In the genomic region with DNA sequence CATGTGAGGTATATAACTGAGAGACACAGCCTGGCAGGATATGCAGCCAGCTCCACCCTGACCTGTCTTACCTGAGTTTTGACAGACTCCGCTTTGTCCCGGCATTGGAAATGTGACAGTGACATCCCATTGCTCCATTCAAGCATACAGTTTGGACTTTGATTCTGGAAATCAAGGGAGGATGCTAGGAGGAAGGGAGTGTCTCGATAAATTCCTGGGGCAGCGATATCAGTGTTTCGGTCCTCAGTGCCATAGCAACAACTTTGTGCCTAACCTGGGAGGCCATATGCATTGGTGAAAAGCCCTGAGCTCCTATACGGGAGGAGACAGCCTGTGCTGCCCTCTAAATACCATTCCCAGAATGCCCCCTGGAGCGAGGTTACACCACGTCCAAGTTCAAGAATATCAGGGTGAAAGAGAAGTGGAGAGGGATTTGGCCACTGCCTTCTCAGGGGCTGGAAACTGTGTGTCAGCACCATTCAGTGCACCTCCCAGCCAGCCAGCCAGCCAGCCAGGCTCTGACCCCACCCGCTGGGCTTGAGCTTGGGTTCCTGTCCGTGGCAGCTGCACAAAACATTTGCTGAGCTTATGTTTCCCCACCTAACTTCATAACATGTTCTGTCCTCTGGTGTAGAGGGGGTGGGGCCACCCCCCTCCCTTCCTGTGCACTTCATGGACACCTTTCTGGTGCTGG, we compare ENCODE assay signal across 8 mouse cellular contexts.
DNase-seq lines count a peak whose midpoint lies in the region; ATAC-seq lines count a peak whose summit lies in the region.

No protein-coding gene starts in this region.

- DNase-seq in thymus, adult 18-20 months: peak; percentile 37 to 46
- DNase-seq in thymus, postnatal 0 days (ENCODE audit: low spot score): no peak
- no peak for DNase-seq in intestine, embryonic 14.5 days (ENCODE audit: low spot score)
- peak; percentile 63 for DNase-seq in thymus, postnatal 4 days
- DNase-seq in neural tube, embryonic 10.5 days (ENCODE audit: extremely low spot score, low spot score): no peak
- no peak for DNase-seq in left cerebral cortex, postnatal 25 days (ENCODE audit: low spot score in 2 of 2)
- DNase-seq in layer of hippocampus, adult 9-10 months (ENCODE audit: low spot score): no peak

- 0 out of 2 replicates have a peak overlapping the region, but pooled peaks have one; percentile 27 for H3K27ac ChIP-seq in intestine, embryonic 14.5 days (ENCODE audit: low read depth)
- H3K27ac ChIP-seq in liver, embryonic 15.5 days (replicated peaks): peak overlapping the region; percentile 85

- intact Hi-C loops in left cerebral cortex, postnatal 25 days (cut with DNase I): no loop called here

- H3K4me1 ChIP-seq in intestine, embryonic 14.5 days (replicated peaks; ENCODE audit: control insufficient read depth, insufficient read depth, low read length): peaks cover 21% of the 10 kb centered on the region
- H3K4me1 ChIP-seq in liver, embryonic 15.5 days (replicated peaks): peaks cover 71% of the 10 kb centered on the region

- H3K27me3 ChIP-seq in intestine, embryonic 14.5 days (replicated peaks; ENCODE audit: control insufficient read depth, insufficient read depth, low read length): no peaks in the 10 kb centered on the region
- no peaks in the 10 kb centered on the region for H3K27me3 ChIP-seq in liver, embryonic 15.5 days

- H3K9me3 ChIP-seq in intestine, embryonic 14.5 days (ENCODE audit: control insufficient read depth, low read length): no peaks in the 10 kb centered on the region
- H3K9me3 ChIP-seq in liver, embryonic 15.5 days (replicated peaks): no peaks in the 10 kb centered on the region

- ATAC-seq in intestine, embryonic 14.5 days (replicated peaks; ENCODE audit: low FRiP score, low TSS enrichment, low read depth): 0 out of 2 replicates have a peak, but pooled peaks have one; percentile 2
- ATAC-seq in liver, embryonic 15.5 days (ENCODE audit: insufficient read depth): no peak

- no peak overlapping the region for H3K4me3 ChIP-seq in intestine, embryonic 14.5 days (ENCODE audit: low read depth, low read length)
- no peak overlapping the region for H3K4me3 ChIP-seq in liver, embryonic 15.5 days (replicated peaks)

- WGBS in intestine, embryonic 14.5 days: 74% methylated on average over 10 of the region's 10 CpGs
- 64% methylated on average over 10 of the region's 10 CpGs for WGBS in liver, embryonic 15.5 days (ENCODE audit: insufficient replicate concordance)

- no peak overlapping the region for H3K4me2 ChIP-seq in intestine, embryonic 14.5 days (ENCODE audit: low read length)
- peak overlapping the region; percentile 57; the same call in 1 of the 2 replicates for H3K4me2 ChIP-seq in liver, embryonic 15.5 days

- H3K9ac ChIP-seq in intestine, embryonic 14.5 days (ENCODE audit: low read length): no peak overlapping the region
- peak overlapping the region; percentile 52 for H3K9ac ChIP-seq in liver, embryonic 15.5 days

- no peaks in the 10 kb centered on the region; the same call in 1 of the 2 replicates for H3K36me3 ChIP-seq in intestine, embryonic 14.5 days (ENCODE audit: control insufficient read depth, insufficient read depth, low read length)
- H3K36me3 ChIP-seq in liver, embryonic 15.5 days (replicated peaks): no peaks in the 10 kb centered on the region

Comparison
In these comparisons a context has a peak if more than half of its experiments do, and no peak if none do; other contexts are left out.
1. DNase-seq: peak in thymus, adult 18-20 months (2 of 2) and thymus, postnatal 4 days (single experiment); none in thymus, postnatal 0 days (single experiment), intestine, embryonic 14.5 days (single experiment), neural tube, embryonic 10.5 days (single experiment), left cerebral cortex, postnatal 25 days (0 of 2) and layer of hippocampus, adult 9-10 months (single experiment).